Mouse (Mus musculus): ENCODE results near the gene Zyx.

Gene Zyx

GRCm38 (mm10) chr6:42398998-42399397, 49.6 kb downstream of the Zyx start:
- DNase-seq (ENCODE audit: low spot score): no peak

GRCm38 (mm10) chr6:42399938-42400337, 50.5 kb downstream of the Zyx start, which contains the start of gene Tas2r143:
Gene Tas2r143, plus strand, starts transcription at chr6:42400238.
- DNase-seq (ENCODE audit: low spot score): no peak

- DNase-seq (ENCODE audit: low spot score): no peak
Observed at GRCm38 (mm10) chr6:42405134-42405533, 55.7 kb downstream of the Zyx start, which contains the start of gene Tas2r135. Gene Tas2r135, plus strand, starts transcription at chr6:42405434.

All from ovary, postnatal 14 days (tissue).